Mouse (Mus musculus) testis, adult 2 months (tissue): ENCODE results near the gene Mdga1. TPM values are rescaled to one million over a fixed set of nuclear protein-coding genes. Genes with fewer than 3 reads are reported as not detected.

Source experiments
- H3K27ac ChIP-seq: fragments of 200-500 bp; 2 replicates; pipeline ENCODE4 v1.5.1; 2012; ENCODE audit warnings: low read depth, low read length; ENCODE audit not compliant: control insufficient read depth, insufficient read depth
- H3K27me3 ChIP-seq: fragments of 200-500 bp; 2 replicates; pipeline ENCODE4 v1.6.1; 2012; ENCODE audit warnings: mild to moderate bottlenecking, low read length, moderate library complexity; ENCODE audit not compliant: control insufficient read depth, insufficient read depth
- H3K36me3 ChIP-seq: fragments of 200-500 bp; 2 replicates; pipeline ENCODE4 v1.6.1; 2012; ENCODE audit warnings: mild to moderate bottlenecking, low read length; ENCODE audit not compliant: control insufficient read depth, insufficient read depth
- H3K4me1 ChIP-seq: fragments of 200-500 bp; 2 replicates; pipeline ENCODE4 v1.6.1; 2012; ENCODE audit warnings: low read length; ENCODE audit not compliant: control insufficient read depth, insufficient read depth
- H3K4me3 ChIP-seq: fragments of 200-500 bp; 2 replicates; pipeline ENCODE4 v1.5.1; 2012; ENCODE audit warnings: low read depth, mild to moderate bottlenecking, low read length, moderate library complexity, mixed read lengths; ENCODE audit not compliant: control insufficient read depth
- CTCF ChIP-seq: fragments of 200-500 bp; IDR thresholded peaks from 2 replicates; pipeline ENCODE4 v1.5.1; 2012; ENCODE audit warnings: low read depth, mild to moderate bottlenecking, inconsistent platforms, low read length, moderate library complexity; ENCODE audit not compliant: control insufficient read depth, insufficient read depth, insufficient replicate concordance
- POLR2A ChIP-seq: fragments of 200-500 bp; IDR thresholded peaks from 2 replicates; pipeline ENCODE4 v1.6.1; 2012; ENCODE audit warnings: low read depth, mild to moderate bottlenecking, inconsistent platforms, low read length, moderate library complexity; ENCODE audit not compliant: control insufficient read depth
- polyA plus RNA-seq: library from polyadenylated mRNA; depleted of rRNA; stranded (reverse); fragments of >200 nt; gene quantifications from 2 replicates; pipeline ENCODE4 v1.2.3, GENCODE M21; 2012

Mdga1 gene
- polyA plus RNA-seq, 1 experiment: 0.42 TPM

GRCm38 (mm10) chr17:29934133-29934851 lies 35.6 kb downstream of the Mdga1 start:
- Histone ChIP-seq H3K4me3 (no peak overlapping the region), H3K4me1 (peaks cover 5% of the 10 kb centered on the region), H3K36me3 (no peaks in the 10 kb centered on the region), H3K27me3 (no peaks in the 10 kb centered on the region), H3K27ac (no peak overlapping the region)
- no peak for TF ChIP-seq POLR2A
- TF ChIP-seq CTCF: no peak

GRCm38 (mm10) chr17:29932753-29933152 lies 37.1 kb downstream of the Mdga1 start:
- no peaks in the 10 kb centered on the region for H3K36me3 ChIP-seq
- no peak for TF ChIP-seq POLR2A
- no peak for TF ChIP-seq CTCF
- H3K27me3 ChIP-seq: no peaks in the 10 kb centered on the region
- no peak overlapping the region for H3K4me3 ChIP-seq
- peaks cover 8% of the 10 kb centered on the region for H3K4me1 ChIP-seq
- no peak overlapping the region for H3K27ac ChIP-seq

- H3K27ac ChIP-seq: no peak overlapping the region
- H3K4me3 ChIP-seq: peak overlapping the region; percentile 61
- TF ChIP-seq POLR2A (no peak; the same call in 1 of the 2 replicates), CTCF (peak; percentile 23; the same call in 1 of the 2 replicates)
- no peaks in the 10 kb centered on the region for H3K36me3 ChIP-seq
- H3K4me1 ChIP-seq: peaks cover 8% of the 10 kb centered on the region
- no peaks in the 10 kb centered on the region for H3K27me3 ChIP-seq
Measured at GRCm38 (mm10) chr17:29931224-29931945, 38.5 kb downstream of the Mdga1 start.

- Histone ChIP-seq H3K27ac (no peak overlapping the region), H3K36me3 (no peaks in the 10 kb centered on the region), H3K27me3 (no peaks in the 10 kb centered on the region), H3K4me1 (peaks cover 16% of the 10 kb centered on the region), H3K4me3 (no peak overlapping the region)
- TF ChIP-seq CTCF (no peak), POLR2A (no peak)
Measured at GRCm38 (mm10) chr17:29928751-29929237, 41.1 kb downstream of the Mdga1 start.

- H3K27ac ChIP-seq: no peak overlapping the region
- peaks cover 11% of the 10 kb centered on the region for H3K4me1 ChIP-seq
- no peaks in the 10 kb centered on the region for H3K27me3 ChIP-seq
- TF ChIP-seq CTCF (peak; percentile 28; the same call in 1 of the 2 replicates), POLR2A (no peak)
- no peaks in the 10 kb centered on the region for H3K36me3 ChIP-seq
- no peak overlapping the region for H3K4me3 ChIP-seq
Measured at GRCm38 (mm10) chr17:29925608-29926606, 44.0 kb downstream of the Mdga1 start.

- Histone ChIP-seq H3K4me3 (no peak overlapping the region), H3K27ac (no peak overlapping the region), H3K36me3 (no peaks in the 10 kb centered on the region), H3K27me3 (no peaks in the 10 kb centered on the region), H3K4me1 (no peaks in the 10 kb centered on the region)
- TF ChIP-seq CTCF (no peak), POLR2A (no peak)
Measured at GRCm38 (mm10) chr17:29920089-29920488, 49.8 kb downstream of the Mdga1 start.

GRCm38 (mm10) chr17:29919552-29919920 lies 50.4 kb downstream of the Mdga1 start:
- Histone ChIP-seq H3K27ac (no peak overlapping the region), H3K36me3 (no peaks in the 10 kb centered on the region), H3K4me3 (no peak overlapping the region), H3K27me3 (no peaks in the 10 kb centered on the region), H3K4me1 (no peaks in the 10 kb centered on the region)
- TF ChIP-seq CTCF: no peak
